Mouse (Mus musculus) G1E (cell line): ENCODE measurements around the gene Kndc1. TPM values are rescaled to one million over a fixed set of nuclear protein-coding genes. Genes with fewer than 3 reads are reported as not detected.

ENCODE experiments used
- ATAC-seq: 2 replicates; pipeline ENCODE4 v1.8.0; 2016; ENCODE audit warnings: mild to moderate bottlenecking; ENCODE audit not compliant: insufficient number of reproducible peaks, poor library complexity, low FRiP score, severe bottlenecking; ENCODE audit errors: extremely low read depth
- DNase-seq: peaks from one replicate; pipeline ENCODE4 v3.0.0; 2012; ENCODE audit warnings: low spot score
- H3K27me3 ChIP-seq: 2 replicates; pipeline ENCODE4 v1.6.1; 2012; ENCODE audit warnings: mild to moderate bottlenecking, low read length, inconsistent platforms; ENCODE audit not compliant: insufficient read depth
- H3K36me3 ChIP-seq: replicated peaks from 2 replicates; pipeline ENCODE3; 2012; ENCODE audit warnings: mild to moderate bottlenecking, inconsistent platforms
- H3K4me1 ChIP-seq: 2 replicates; pipeline ENCODE4 v1.6.1; 2012; ENCODE audit warnings: low read depth, low read length, inconsistent platforms, mixed read lengths; ENCODE audit not compliant: insufficient read depth
- H3K4me3 ChIP-seq: 2 replicates; pipeline ENCODE4 v1.5.1; 2012; ENCODE audit warnings: low read depth, mild to moderate bottlenecking, inconsistent platforms, low read length, moderate library complexity, mixed read lengths
- H3K9me3 ChIP-seq: replicated peaks from 2 replicates; pipeline ENCODE4 v1.6.1; 2012; ENCODE audit warnings: inconsistent platforms
- CTCF ChIP-seq: IDR thresholded peaks from 2 replicates; pipeline ENCODE4 v1.5.1; 2012; ENCODE audit warnings: low read depth, low read length, inconsistent platforms, mixed read lengths
- GATA1 ChIP-seq: IDR thresholded peaks from 2 replicates; pipeline ENCODE4 v1.6.1; 2012; ENCODE audit warnings: borderline replicate concordance, low read length, inconsistent platforms, mixed read lengths
- GATA2 ChIP-seq: IDR thresholded peaks from 2 replicates; pipeline ENCODE4 v1.6.1; 2012; ENCODE audit warnings: low read depth, low read length, inconsistent platforms, borderline replicate concordance
- POLR2AphosphoS5 ChIP-seq: IDR thresholded peaks from 2 replicates; pipeline ENCODE4 v1.6.1; 2012; ENCODE audit warnings: low read depth, low read length, inconsistent platforms; ENCODE audit not compliant: insufficient replicate concordance
- TAL1 ChIP-seq: conservative IDR thresholded peaks from 2 replicates; pipeline ENCODE4 v1.6.1; 2012; ENCODE audit warnings: low read depth, low read length, inconsistent platforms, mixed read lengths
- polyA plus RNA-seq: library from polyadenylated mRNA; stranded (reverse); fragments of >175 nt; gene quantifications from 2 replicates; pipeline ENCODE4 v1.2.3, GENCODE M21; 2012
- total RNA-seq, 2 experiments: library from RNA; stranded (forward) in 1 of 2; stranded (reverse) in 1 of 2; fragments of 200-1000 nt in 1 of 2; fragments of >200 nt in 1 of 2; fragmentation: Nextera tagmentation in 1 of 2; gene quantifications; 2 replicates each; pipeline ENCODE4 v1.2.3; 2014 to 2017

Kndc1 gene
- total and polyA plus RNA-seq, 3 experiments, result 0.38 TPM; not detected in 2

- peaks cover 13% of the 10 kb centered on the region; the same call in 1 of the 2 replicates for H3K27me3 ChIP-seq
- H3K4me1 ChIP-seq, result no peaks in the 10 kb centered on the region
- TF ChIP-seq TAL1, result no peak
- no peak for TF ChIP-seq POLR2AphosphoS5
- no peak for TF ChIP-seq GATA2
- TF ChIP-seq GATA1, result no peak
- TF ChIP-seq CTCF, result no peak
- peaks cover 4% of the 10 kb centered on the region; the same call in 1 of the 2 replicates for H3K9me3 ChIP-seq
- ATAC-seq, result no peak
- no peak for DNase-seq
- no peak overlapping the region for H3K4me3 ChIP-seq
- no peaks in the 10 kb centered on the region for H3K36me3 ChIP-seq
Measured at GRCm38 (mm10) chr7:139951991-139952633, 57.6 kb downstream of the Kndc1 start.

DNA sequence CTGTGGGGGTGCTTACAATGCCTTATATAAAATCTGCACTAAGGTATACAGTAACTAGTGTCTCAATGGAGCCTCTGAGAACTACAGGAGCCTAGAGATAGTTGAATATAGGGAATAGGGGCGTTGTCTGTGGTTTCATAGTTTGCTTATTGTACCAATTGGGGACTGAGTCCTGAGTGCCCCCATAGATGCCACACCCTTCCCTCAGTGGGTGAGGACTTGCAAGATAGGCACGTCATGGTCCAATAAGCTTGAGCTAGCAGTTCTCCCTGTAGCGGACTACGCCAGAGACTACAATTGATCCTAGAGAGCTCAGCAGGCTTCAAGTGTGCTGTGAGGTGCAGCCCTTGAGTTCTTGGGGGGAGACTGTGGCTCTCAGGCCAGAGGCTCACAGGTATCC lies 61.0 kb downstream of the Kndc1 start:
- ATAC-seq, result no peak

DNA sequence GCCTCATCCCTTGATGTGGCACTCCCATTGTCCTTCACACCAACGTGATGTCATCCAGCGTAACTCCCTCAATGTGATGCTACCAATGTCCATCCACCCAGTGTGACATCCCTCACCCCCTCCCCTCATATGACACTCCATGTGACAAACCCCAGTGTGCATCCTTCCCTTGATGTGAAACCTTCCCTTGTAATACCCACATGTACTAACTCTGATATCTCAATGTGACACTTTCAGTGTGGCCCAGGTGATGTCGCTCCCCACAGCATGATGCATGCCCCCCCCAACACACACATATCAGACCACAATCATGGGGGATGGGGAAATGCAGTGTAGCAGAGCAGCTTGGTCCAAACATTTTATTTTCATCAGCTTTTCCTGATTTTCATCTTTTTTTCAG lies 62.2 kb downstream of the Kndc1 start:
- Histone ChIP-seq H3K27me3 (no peaks in the 10 kb centered on the region), H3K36me3 (no peaks in the 10 kb centered on the region), H3K4me1 (no peaks in the 10 kb centered on the region), H3K9me3 (no peaks in the 10 kb centered on the region; the same call in 1 of the 2 replicates), H3K4me3 (no peak overlapping the region)
- ATAC-seq (no peak), DNase-seq (no peak)
- no peak for TF ChIP-seq CTCF
- no peak for TF ChIP-seq GATA1
- TF ChIP-seq POLR2AphosphoS5, result no peak
- no peak for TF ChIP-seq TAL1
- TF ChIP-seq GATA2, result no peak

More for the DNA sequence above, 61.0 kb downstream of the Kndc1 start:
- Histone ChIP-seq H3K27me3 (peaks cover 3% of the 10 kb centered on the region; the same call in 1 of the 2 replicates), H3K4me1 (no peaks in the 10 kb centered on the region), H3K9me3 (no peaks in the 10 kb centered on the region; the same call in 1 of the 2 replicates), H3K4me3 (no peak overlapping the region), H3K36me3 (no peaks in the 10 kb centered on the region)
- DNase-seq, result no peak
- TF ChIP-seq TAL1 (no peak), GATA1 (no peak), CTCF (no peak), GATA2 (no peak), POLR2AphosphoS5 (no peak)

DNA sequence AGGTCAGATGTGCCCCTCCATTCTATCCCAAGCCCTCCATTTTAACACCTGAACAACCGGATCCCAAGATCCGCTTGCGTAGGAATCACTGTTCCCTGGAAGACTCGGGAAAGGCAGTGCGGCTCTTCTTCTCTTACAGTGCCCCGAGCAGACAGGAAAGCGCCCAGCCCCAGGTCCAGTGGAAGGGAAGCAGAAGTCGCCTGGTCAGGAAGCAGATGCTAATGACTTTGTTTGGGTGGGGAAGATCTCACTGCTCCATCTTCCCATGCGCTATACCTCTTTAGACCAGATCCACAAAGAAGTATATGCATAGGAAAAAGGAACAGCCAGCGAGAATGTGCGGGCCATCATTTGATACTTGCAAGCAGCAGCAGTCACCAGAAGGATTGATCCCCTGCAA lies 62.9 kb downstream of the Kndc1 start:
- TF ChIP-seq GATA2, result no peak
- TF ChIP-seq GATA1, result no peak
- no peak for TF ChIP-seq CTCF
- no peak for TF ChIP-seq POLR2AphosphoS5
- no peak for TF ChIP-seq TAL1
- no peak for DNase-seq
- Histone ChIP-seq H3K36me3 (no peaks in the 10 kb centered on the region), H3K27me3 (no peaks in the 10 kb centered on the region), H3K4me3 (no peak overlapping the region), H3K9me3 (no peaks in the 10 kb centered on the region; the same call in 1 of the 2 replicates), H3K4me1 (no peaks in the 10 kb centered on the region)
- no peak for ATAC-seq

GRCm38 (mm10) chr7:139957958-139958357 lies 63.5 kb downstream of the Kndc1 start:
- Histone ChIP-seq H3K9me3 (no peaks in the 10 kb centered on the region; the same call in 1 of the 2 replicates), H3K36me3 (no peaks in the 10 kb centered on the region), H3K27me3 (no peaks in the 10 kb centered on the region), H3K4me1 (no peaks in the 10 kb centered on the region), H3K4me3 (no peak overlapping the region)
- DNase-seq (no peak), ATAC-seq (no peak)
- TF ChIP-seq TAL1 (no peak), GATA2 (no peak), CTCF (no peak), POLR2AphosphoS5 (no peak), GATA1 (no peak)

- no peaks in the 10 kb centered on the region for H3K36me3 ChIP-seq
- no peak overlapping the region for H3K4me3 ChIP-seq
- no peak for TF ChIP-seq CTCF
- no peak for TF ChIP-seq TAL1
- TF ChIP-seq GATA1, result no peak
- TF ChIP-seq POLR2AphosphoS5, result no peak
- TF ChIP-seq GATA2, result no peak
- H3K4me1 ChIP-seq, result no peaks in the 10 kb centered on the region
- ATAC-seq, result no peak
- H3K27me3 ChIP-seq, result no peaks in the 10 kb centered on the region; the same call in 1 of the 2 replicates
- DNase-seq, result no peak
- no peaks in the 10 kb centered on the region; the same call in 1 of the 2 replicates for H3K9me3 ChIP-seq
Measured at GRCm38 (mm10) chr7:139961141-139961540, 66.6 kb downstream of the Kndc1 start.
